Mouse (Mus musculus): ENCODE measurements around the gene Acaa1b. TPM values are rescaled to one million over a fixed set of nuclear protein-coding genes. Genes with fewer than 3 reads are reported as not detected.

Acaa1b gene
- polyA plus RNA-seq, 1 experiment from 2014 or later: 2.0 TPM

- H3K9me3 ChIP-seq (replicated peaks; ENCODE audit: control insufficient read depth, low read length): no peaks in the 10 kb centered on the region
- H3K4me1 ChIP-seq (ENCODE audit: control insufficient read depth, insufficient read depth, low read length): no peaks in the 10 kb centered on the region
- H3K4me3 ChIP-seq (ENCODE audit: low read length): no peak overlapping the region
- ATAC-seq (replicated peaks; ENCODE audit: extremely low read depth, insufficient read depth, low FRiP score): no peak
- no peak overlapping the region for H3K4me2 ChIP-seq (ENCODE audit: low read depth, low read length)
- 60% methylated on average over 13 of the region's 13 CpGs for WGBS
- no peaks in the 10 kb centered on the region for H3K36me3 ChIP-seq (ENCODE audit: control insufficient read depth, insufficient read depth)
- H3K9ac ChIP-seq (ENCODE audit: low read length): no peak overlapping the region
- H3K27ac ChIP-seq (ENCODE audit: low read length): no peak overlapping the region
- H3K27me3 ChIP-seq (ENCODE audit: control insufficient read depth, insufficient read depth, low read length): no peaks in the 10 kb centered on the region
Measured at GRCm38 (mm10) chr9:119146098-119146770, 10.7 kb downstream of the Acaa1b start.

- no peaks in the 10 kb centered on the region for H3K27me3 ChIP-seq (ENCODE audit: control insufficient read depth, insufficient read depth, low read length)
- H3K9me3 ChIP-seq (replicated peaks; ENCODE audit: control insufficient read depth, low read length): no peaks in the 10 kb centered on the region
- H3K4me2 ChIP-seq (ENCODE audit: low read depth, low read length): no peak overlapping the region
- no peak overlapping the region for H3K27ac ChIP-seq (ENCODE audit: low read length)
- 60% methylated on average over 6 of the region's 6 CpGs for WGBS
- no peak for ATAC-seq (replicated peaks; ENCODE audit: extremely low read depth, insufficient read depth, low FRiP score)
- no peaks in the 10 kb centered on the region for H3K36me3 ChIP-seq (ENCODE audit: control insufficient read depth, insufficient read depth)
- no peaks in the 10 kb centered on the region for H3K4me1 ChIP-seq (ENCODE audit: control insufficient read depth, insufficient read depth, low read length)
- H3K9ac ChIP-seq (ENCODE audit: low read length): no peak overlapping the region
- no peak overlapping the region for H3K4me3 ChIP-seq (ENCODE audit: low read length)
Measured at GRCm38 (mm10) chr9:119145638-119146037, 11.3 kb downstream of the Acaa1b start.

- Histone ChIP-seq H3K27ac (ENCODE audit: low read length) (no peak overlapping the region), H3K4me3 (ENCODE audit: low read length) (no peak overlapping the region), H3K9me3 (replicated peaks; ENCODE audit: control insufficient read depth, low read length) (no peaks in the 10 kb centered on the region), H3K36me3 (ENCODE audit: control insufficient read depth, insufficient read depth) (no peaks in the 10 kb centered on the region), H3K9ac (ENCODE audit: low read length) (no peak overlapping the region), H3K4me2 (ENCODE audit: low read depth, low read length) (no peak overlapping the region), H3K27me3 (ENCODE audit: control insufficient read depth, insufficient read depth, low read length) (no peaks in the 10 kb centered on the region), H3K4me1 (ENCODE audit: control insufficient read depth, insufficient read depth, low read length) (no peaks in the 10 kb centered on the region)
- ATAC-seq (replicated peaks; ENCODE audit: extremely low read depth, insufficient read depth, low FRiP score): no peak
- 61% methylated on average over 10 of the region's 10 CpGs for WGBS
Measured at GRCm38 (mm10) chr9:119145137-119145536, 11.8 kb downstream of the Acaa1b start.

GRCm38 (mm10) chr9:119144696-119145095 is 12.2 kb downstream of the Acaa1b start:
- no peak overlapping the region for H3K9ac ChIP-seq (ENCODE audit: low read length)
- H3K4me3 ChIP-seq (ENCODE audit: low read length): no peak overlapping the region
- no peaks in the 10 kb centered on the region for H3K9me3 ChIP-seq (replicated peaks; ENCODE audit: control insufficient read depth, low read length)
- ATAC-seq (replicated peaks; ENCODE audit: extremely low read depth, insufficient read depth, low FRiP score): no peak
- H3K4me1 ChIP-seq (ENCODE audit: control insufficient read depth, insufficient read depth, low read length): no peaks in the 10 kb centered on the region
- H3K27me3 ChIP-seq (ENCODE audit: control insufficient read depth, insufficient read depth, low read length): no peaks in the 10 kb centered on the region
- no peak overlapping the region for H3K4me2 ChIP-seq (ENCODE audit: low read depth, low read length)
- 73% methylated on average over 8 of the region's 8 CpGs for WGBS
- no peak overlapping the region for H3K27ac ChIP-seq (ENCODE audit: low read length)
- no peaks in the 10 kb centered on the region for H3K36me3 ChIP-seq (ENCODE audit: control insufficient read depth, insufficient read depth)

GRCm38 (mm10) chr9:119143372-119143771 is 13.5 kb downstream of the Acaa1b start:
- no peaks in the 10 kb centered on the region for H3K4me1 ChIP-seq (ENCODE audit: control insufficient read depth, insufficient read depth, low read length)
- no peaks in the 10 kb centered on the region for H3K36me3 ChIP-seq (ENCODE audit: control insufficient read depth, insufficient read depth)
- no peaks in the 10 kb centered on the region for H3K9me3 ChIP-seq (replicated peaks; ENCODE audit: control insufficient read depth, low read length)
- H3K4me3 ChIP-seq (ENCODE audit: low read length): no peak overlapping the region
- no peak overlapping the region for H3K27ac ChIP-seq (ENCODE audit: low read length)
- ATAC-seq (replicated peaks; ENCODE audit: extremely low read depth, insufficient read depth, low FRiP score): no peak
- H3K27me3 ChIP-seq (ENCODE audit: control insufficient read depth, insufficient read depth, low read length): no peaks in the 10 kb centered on the region
- WGBS: 66% methylated on average over 9 of the region's 9 CpGs
- H3K9ac ChIP-seq (ENCODE audit: low read length): no peak overlapping the region
- no peak overlapping the region for H3K4me2 ChIP-seq (ENCODE audit: low read depth, low read length)

DNA sequence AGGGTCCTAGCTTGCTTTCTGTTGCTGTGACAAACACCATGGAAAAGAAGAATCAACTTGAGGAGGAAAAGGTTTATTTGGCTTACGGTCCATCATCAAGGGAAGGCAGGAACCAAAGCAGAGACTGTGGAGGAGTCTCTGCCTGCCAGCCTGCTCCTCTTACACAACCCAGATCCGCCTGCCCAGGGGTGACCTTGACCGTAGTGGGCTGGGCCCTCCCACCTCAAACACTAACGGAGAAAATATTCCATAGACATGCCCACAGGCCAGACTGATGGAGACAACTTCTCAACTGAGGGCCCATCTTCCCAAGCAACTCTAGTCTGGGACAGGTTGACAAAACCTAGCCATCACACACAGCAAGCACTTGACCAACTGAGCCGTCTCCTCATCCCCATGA is 14.8 kb downstream of the Acaa1b start:
- Histone ChIP-seq H3K9me3 (replicated peaks; ENCODE audit: control insufficient read depth, low read length) (no peaks in the 10 kb centered on the region), H3K4me3 (ENCODE audit: low read length) (no peak overlapping the region), H3K4me1 (ENCODE audit: control insufficient read depth, insufficient read depth, low read length) (no peaks in the 10 kb centered on the region), H3K27me3 (ENCODE audit: control insufficient read depth, insufficient read depth, low read length) (no peaks in the 10 kb centered on the region), H3K27ac (ENCODE audit: low read length) (no peak overlapping the region), H3K9ac (ENCODE audit: low read length) (no peak overlapping the region), H3K4me2 (ENCODE audit: low read depth, low read length) (no peak overlapping the region), H3K36me3 (ENCODE audit: control insufficient read depth, insufficient read depth) (no peaks in the 10 kb centered on the region)
- 61% methylated on average over 5 of the region's 5 CpGs for WGBS
- no peak for ATAC-seq (replicated peaks; ENCODE audit: extremely low read depth, insufficient read depth, low FRiP score)

GRCm38 (mm10) chr9:119138836-119139235 is 18.1 kb downstream of the Acaa1b start:
- no peaks in the 10 kb centered on the region for H3K27me3 ChIP-seq (ENCODE audit: control insufficient read depth, insufficient read depth, low read length)
- no peak overlapping the region for H3K4me2 ChIP-seq (ENCODE audit: low read depth, low read length)
- H3K36me3 ChIP-seq (ENCODE audit: control insufficient read depth, insufficient read depth): no peaks in the 10 kb centered on the region
- H3K27ac ChIP-seq (ENCODE audit: low read length): no peak overlapping the region
- no peak overlapping the region for H3K4me3 ChIP-seq (ENCODE audit: low read length)
- no peaks in the 10 kb centered on the region for H3K4me1 ChIP-seq (ENCODE audit: control insufficient read depth, insufficient read depth, low read length)
- no peak overlapping the region for H3K9ac ChIP-seq (ENCODE audit: low read length)
- H3K9me3 ChIP-seq (replicated peaks; ENCODE audit: control insufficient read depth, low read length): no peaks in the 10 kb centered on the region
- WGBS: 71% methylated on average over 2 of the region's 2 CpGs
- ATAC-seq (replicated peaks; ENCODE audit: extremely low read depth, insufficient read depth, low FRiP score): no peak

- Histone ChIP-seq H3K27ac (ENCODE audit: low read length) (no peak overlapping the region), H3K27me3 (ENCODE audit: control insufficient read depth, insufficient read depth, low read length) (no peaks in the 10 kb centered on the region), H3K9me3 (replicated peaks; ENCODE audit: control insufficient read depth, low read length) (no peaks in the 10 kb centered on the region), H3K9ac (ENCODE audit: low read length) (no peak overlapping the region), H3K4me2 (ENCODE audit: low read depth, low read length) (no peak overlapping the region), H3K4me3 (ENCODE audit: low read length) (no peak overlapping the region), H3K36me3 (ENCODE audit: control insufficient read depth, insufficient read depth) (no peaks in the 10 kb centered on the region), H3K4me1 (ENCODE audit: control insufficient read depth, insufficient read depth, low read length) (no peaks in the 10 kb centered on the region)
- WGBS: 46% methylated on average over 5 of the region's 5 CpGs
- no peak for ATAC-seq (replicated peaks; ENCODE audit: extremely low read depth, insufficient read depth, low FRiP score)
Measured at GRCm38 (mm10) chr9:119130692-119131091, 26.2 kb downstream of the Acaa1b start.

DNA sequence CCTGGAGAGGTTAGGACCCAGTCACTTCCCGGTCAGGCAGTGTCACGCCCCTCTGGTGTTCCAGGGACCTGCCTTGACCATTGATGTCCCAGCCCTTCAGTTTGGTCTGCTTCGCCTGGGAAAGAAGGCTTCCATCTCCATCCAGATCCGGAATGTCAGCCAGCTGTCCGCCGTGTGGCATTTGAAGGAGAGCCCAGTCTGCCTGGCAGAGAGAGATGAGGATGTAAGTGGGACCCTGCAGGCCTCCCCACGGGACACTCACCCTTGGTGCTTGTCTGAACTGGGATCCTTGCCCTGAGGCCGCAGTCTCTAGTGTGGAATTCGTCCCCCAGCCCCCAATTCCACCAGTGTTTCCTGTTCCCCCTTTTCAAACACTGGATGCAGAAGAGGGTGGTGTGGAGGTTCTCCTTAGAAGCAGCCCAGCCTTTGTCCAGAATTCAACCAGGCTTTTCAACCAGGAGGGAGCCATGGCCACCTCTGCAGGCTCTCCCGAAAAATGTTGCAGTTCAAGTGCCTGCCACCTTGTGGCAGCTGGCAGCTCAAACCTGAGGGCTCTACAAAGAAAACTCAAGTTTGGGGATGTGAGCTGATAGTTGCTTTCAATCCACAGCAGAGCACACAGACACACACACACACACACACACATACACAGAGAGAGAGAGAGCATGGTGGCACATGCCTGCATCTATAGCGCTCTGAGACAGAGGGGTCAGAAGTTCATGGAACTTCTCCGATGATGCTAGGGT is 28.3 kb downstream of the Acaa1b start:
- Histone ChIP-seq H3K9me3 (replicated peaks; ENCODE audit: control insufficient read depth, low read length) (no peaks in the 10 kb centered on the region), H3K9ac (ENCODE audit: low read length) (no peak overlapping the region), H3K27ac (ENCODE audit: low read length) (no peak overlapping the region), H3K27me3 (ENCODE audit: control insufficient read depth, insufficient read depth, low read length) (no peaks in the 10 kb centered on the region), H3K4me2 (ENCODE audit: low read depth, low read length) (no peak overlapping the region), H3K4me1 (ENCODE audit: control insufficient read depth, insufficient read depth, low read length) (no peaks in the 10 kb centered on the region), H3K36me3 (ENCODE audit: control insufficient read depth, insufficient read depth) (no peaks in the 10 kb centered on the region), H3K4me3 (ENCODE audit: low read length) (no peak overlapping the region)
- WGBS: 69% methylated on average over 12 of the region's 12 CpGs
- ATAC-seq (replicated peaks; ENCODE audit: extremely low read depth, insufficient read depth, low FRiP score): no peak

All from heart, embryonic 16.5 days (tissue).